Mouse (Mus musculus) right cerebral cortex, adult 18-20 months (tissue): Measurements from ENCODE around the gene Ubqln5.

ENCODE experiments used
- DNase-seq: peaks from one replicate; pipeline ENCODE4 v3.0.0; 2022; ENCODE audit warnings: mixed read lengths

Gene Ubqln5

DNA sequence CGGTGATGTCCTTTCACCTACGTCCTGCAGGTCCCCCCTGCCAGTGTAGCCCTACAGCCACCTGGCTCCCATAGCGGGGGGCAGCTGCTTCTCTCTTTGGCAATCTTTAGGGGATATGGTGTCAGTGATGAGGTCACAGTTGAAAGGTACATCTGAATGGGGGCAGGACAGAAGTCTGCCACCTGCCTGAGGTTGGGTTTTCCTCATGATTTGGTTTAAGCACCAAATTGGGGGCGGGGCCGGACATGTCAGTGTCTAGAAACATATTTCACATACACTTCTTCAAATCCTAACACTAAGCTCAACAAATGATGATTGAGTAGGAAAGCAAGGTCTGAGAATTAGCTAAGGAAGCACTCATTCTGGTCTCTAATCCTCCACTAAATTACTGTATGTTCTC, at the start of gene Ubqln5:
Gene Ubqln5, minus strand, starts transcription at position 101 of the 400 bp plus-strand sequence.
- DNase-seq, result no peak

DNA sequence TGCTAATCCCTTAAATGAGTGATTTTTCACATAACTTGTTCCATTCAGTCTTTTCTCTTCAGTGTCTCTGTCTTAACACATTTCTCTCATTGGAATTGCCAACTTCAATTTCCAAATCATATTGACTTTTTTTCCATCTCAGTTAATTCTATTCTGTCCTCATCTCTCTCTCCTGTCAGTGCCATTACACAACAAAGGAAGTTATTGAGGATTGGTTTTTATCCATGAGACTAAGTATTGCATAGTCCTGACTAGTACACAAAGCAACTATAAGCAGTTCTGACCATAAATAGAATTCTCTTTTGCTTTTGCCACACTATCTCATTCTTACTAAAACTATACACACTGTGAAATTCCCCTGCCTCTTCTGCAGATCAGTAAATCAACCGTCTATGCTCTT, 49.4 kb upstream of the Ubqln5 start:
- DNase-seq, result no peak

DNA sequence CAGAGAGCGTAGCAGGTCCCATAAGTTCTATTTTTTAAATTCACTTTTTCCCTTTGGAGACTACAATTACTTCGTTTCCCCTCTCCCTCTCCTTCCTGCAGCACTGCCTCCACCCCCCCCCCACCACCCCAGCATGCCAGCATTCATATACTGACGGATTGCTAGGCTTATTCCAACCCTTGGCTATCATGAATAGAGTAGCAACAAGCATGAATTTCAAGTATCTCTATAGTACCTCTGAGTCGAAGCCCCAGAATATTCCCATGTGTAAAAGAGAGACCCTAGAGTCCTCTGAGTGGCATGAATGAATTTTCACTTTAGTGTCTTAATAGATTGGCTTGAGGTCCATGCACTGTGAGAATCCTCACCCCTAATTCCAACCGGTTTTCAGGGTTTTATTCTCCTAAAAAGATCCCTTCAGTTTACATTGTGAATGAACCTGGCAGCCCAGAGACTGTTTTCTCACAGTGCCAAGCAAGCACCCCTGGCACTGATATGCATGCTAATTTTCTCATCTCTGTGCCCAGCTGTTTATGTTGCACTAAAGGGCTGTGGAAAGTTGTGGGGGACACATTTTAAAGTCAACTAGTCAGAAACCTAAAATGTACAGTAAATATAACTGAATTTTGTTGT, 48.9 kb upstream of the Ubqln5 start:
- DNase-seq, result no peak

GRCm38 (mm10) chr7:104175085-104175484, 45.5 kb upstream of the Ubqln5 start:
- DNase-seq, result no peak

- DNase-seq, result no peak
These were observed 40.1 kb upstream of the Ubqln5 start for GRCm38 (mm10) chr7:104169634-104170204.

GRCm38 (mm10) chr7:104167105-104167504, 37.5 kb upstream of the Ubqln5 start:
- DNase-seq, result no peak

- no peak for DNase-seq
These were observed 20.8 kb upstream of the Ubqln5 start, which contains the start of gene Ubqlnl for GRCm38 (mm10) chr7:104150456-104150855. TSS of gene Ubqlnl (minus strand) at chr7:104150556.

DNA sequence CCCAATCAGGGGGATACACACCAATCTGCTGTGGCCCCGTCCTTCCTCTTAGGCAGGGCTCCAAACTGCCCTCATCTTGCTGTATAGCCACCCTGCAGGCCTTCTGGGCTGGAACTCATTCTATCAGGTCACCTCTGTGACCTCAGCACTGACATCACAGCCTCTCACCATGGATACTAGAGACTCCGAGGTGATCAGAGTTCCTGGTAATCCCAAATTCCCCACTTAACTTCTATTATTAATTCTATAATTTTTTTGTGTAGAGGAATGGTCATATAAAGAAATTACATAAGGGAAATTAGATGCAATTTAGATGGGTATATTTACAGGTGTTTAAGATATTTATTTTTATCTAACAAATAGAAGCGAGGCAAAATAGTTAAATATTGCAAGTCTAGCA, 13.6 kb upstream of the Ubqln5 start, which contains the start of gene Ubqln3:
Gene Ubqln3, minus strand, starts transcription at position 101 of the 400 bp plus-strand sequence.
- no peak for DNase-seq

DNA sequence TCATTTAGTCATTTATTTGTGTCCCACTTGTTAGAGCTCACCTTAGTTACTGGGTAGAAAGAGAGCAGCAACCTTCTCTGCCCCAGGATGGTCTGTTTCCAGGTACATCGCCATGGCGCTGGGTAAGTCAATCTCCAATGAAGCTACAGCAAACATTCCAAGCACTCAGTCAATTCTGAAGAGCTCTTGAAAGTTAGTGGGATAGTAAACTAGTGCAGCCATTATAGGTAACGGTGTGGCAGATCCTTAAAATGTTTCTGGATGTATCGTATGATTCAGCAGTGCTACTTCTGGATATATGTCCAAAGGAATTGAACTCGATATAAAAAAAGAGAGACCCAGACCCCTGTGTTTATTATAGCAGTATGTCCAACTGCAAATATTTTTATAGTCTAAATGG, 7.7 kb upstream of the Ubqln5 start, which contains the start of gene Olfr643:
Gene Olfr643, minus strand, starts transcription at position 101 of the 400 bp plus-strand sequence.
- no peak for DNase-seq

- no peak for DNase-seq
These were observed 25.0 kb downstream of the Ubqln5 start, which contains the start of gene Olfr646 for GRCm38 (mm10) chr7:104104757-104104972. TSS of gene Olfr646 (plus strand) at chr7:104104873.

DNA sequence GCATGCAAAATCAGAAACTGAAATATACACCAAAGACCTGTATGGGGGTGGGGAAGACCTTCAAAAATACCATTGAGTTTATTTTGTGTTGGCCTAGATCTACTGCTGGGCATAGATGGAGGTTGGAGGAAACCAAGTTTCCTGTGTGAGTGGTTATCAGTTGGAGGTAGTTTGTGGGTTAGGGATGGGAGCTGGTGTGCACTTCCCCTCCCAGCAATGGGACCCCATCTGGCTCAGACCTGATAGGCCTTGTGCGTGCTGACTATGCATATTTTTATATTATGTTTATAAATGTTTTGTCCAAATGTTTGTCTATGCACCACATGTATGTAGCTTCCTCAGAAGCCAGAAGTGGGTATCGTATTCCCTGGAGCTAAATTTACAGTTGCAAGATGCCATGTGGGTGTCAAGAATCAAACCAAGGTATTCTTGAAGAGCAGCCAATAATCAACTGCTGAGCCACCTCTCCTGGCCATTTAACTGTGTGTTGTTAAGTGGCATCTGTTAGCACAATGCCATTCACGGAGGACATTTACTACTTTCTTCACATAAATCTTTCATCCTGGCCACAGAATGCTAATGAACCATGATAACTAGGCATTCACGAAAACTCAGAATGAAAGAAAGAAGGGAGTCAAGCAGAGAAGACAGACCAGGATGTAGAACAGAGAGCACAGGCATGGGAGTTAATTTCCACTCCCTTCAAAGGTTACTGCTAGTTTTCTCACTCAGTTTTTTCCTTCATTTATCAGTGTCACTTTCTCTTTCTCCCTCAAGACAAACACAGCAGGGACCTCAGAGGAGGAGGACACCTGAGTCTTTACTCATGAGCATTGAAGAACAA, 25.5 kb downstream of the Ubqln5 start:
- DNase-seq, result no peak

GRCm38 (mm10) chr7:104085365-104085764, 44.3 kb downstream of the Ubqln5 start, which contains the start of gene Olfr645:
TSS of gene Olfr645 (minus strand) at chr7:104085465.
- DNase-seq, result no peak
